Mouse (Mus musculus): ENCODE results near the gene Hba-a2. TPM values are rescaled to one million over a fixed set of nuclear protein-coding genes. Genes with fewer than 3 reads are reported as not detected.
"Not testable (repeated sequence)": the region's sequence is repeated elsewhere in the genome, so short reads cannot be mapped to it uniquely, and the experiment has no call there.

The Hba-a2 gene
- total RNA-seq, 2 experiments from 2014 or later: 253 to 450 TPM

DNA sequence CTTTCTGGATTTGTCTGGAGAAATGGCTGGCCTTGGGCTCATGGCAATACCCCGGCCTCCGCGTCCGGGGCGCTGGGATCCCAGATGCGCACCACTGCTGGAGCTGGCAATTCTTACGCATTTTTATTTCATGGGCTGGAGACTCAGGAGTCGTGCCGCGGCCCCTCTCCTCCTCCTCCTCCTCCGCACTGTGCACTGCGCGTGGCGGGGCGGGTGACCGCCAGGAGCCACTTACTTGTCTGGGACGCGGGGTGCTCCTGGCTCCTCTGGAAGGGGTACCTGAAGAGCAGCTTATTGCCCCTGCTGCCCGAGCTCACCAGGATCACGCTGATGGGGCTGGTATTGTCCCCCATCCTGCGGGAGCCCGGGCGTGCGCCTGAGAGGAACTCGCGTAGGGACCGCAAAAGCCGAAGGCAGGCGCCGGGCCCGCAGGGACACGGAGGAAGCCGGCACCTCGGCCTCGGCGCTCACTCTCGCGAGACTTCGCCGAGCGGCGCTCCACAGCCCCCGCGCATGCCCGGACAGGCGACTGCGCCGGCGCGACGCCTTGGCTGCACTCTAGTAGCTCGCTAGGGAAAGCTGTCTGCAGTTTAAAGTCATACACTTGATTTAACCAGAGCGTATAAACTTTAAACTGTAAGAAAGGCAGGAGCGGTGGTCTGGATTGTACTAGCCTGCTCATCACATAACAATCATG, 29.0 kb upstream of the Hba-a2 start, which contains the start of gene Nprl3:
Gene Nprl3, minus strand, starts transcription at position 520 of the 697 bp plus-strand sequence.
- TF ChIP-seq CTCF (conservative IDR thresholded peaks at IDR 0.05): peak; percentile 33
- peak within 1 kb of the TSS; percentile 98 for H3K27ac ChIP-seq
- peak within 1 kb of the TSS; percentile 71 for H3K4me3 ChIP-seq
- DNase-seq (ENCODE audit: low spot score in 2 of 2): peak; percentile 95 to 96

DNA sequence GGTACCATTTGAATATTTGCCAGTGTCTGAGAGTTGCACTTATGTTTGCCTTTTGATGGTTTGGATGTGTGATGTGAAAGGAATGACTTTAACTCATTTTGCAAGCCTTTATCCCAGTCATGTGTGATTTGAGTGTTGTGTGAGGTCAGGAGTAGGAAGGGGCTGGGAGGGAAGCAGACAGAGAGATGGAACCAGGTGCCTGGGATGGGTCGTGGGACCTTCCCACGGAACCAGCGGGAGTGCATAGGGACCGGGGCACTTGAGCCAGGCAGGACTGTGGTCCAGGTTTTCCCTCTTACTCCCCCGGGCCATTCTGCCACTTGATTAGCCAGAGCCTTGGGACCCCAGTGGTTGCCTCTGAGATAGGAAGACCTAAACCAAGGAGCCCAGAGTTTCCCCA, 28.3 kb upstream of the Hba-a2 start:
- TF ChIP-seq CTCF (conservative IDR thresholded peaks at IDR 0.05): no peak
- Histone ChIP-seq H3K4me3 (peak overlapping the region; percentile 71), H3K27ac (peak overlapping the region; percentile 98)
- no peak for DNase-seq (ENCODE audit: low spot score in 2 of 2)

DNA sequence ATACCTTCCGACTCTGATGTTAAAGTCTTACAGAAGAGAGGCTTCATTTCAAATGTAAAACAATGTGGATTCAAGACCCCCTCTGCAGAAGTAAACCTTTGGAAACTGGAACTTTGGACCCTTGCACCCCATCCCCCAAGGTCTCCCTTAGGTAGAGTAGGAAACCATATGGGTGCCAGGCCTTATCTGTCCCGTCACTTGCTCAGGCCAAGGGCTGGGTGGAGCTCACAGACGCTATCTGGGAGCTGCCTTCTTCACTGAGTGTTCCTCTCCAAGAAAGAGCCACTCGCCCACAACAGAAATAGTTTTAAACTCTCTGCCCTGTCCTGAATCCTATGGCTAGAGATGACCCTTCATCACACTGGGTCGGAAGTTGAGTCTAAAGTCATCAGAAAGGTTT, 27.3 kb upstream of the Hba-a2 start:
- Histone ChIP-seq H3K4me3 (no peak overlapping the region), H3K27ac (no peak overlapping the region)
- no peak for DNase-seq (ENCODE audit: low spot score in 2 of 2)
- TF ChIP-seq CTCF (conservative IDR thresholded peaks at IDR 0.05): no peak

DNA sequence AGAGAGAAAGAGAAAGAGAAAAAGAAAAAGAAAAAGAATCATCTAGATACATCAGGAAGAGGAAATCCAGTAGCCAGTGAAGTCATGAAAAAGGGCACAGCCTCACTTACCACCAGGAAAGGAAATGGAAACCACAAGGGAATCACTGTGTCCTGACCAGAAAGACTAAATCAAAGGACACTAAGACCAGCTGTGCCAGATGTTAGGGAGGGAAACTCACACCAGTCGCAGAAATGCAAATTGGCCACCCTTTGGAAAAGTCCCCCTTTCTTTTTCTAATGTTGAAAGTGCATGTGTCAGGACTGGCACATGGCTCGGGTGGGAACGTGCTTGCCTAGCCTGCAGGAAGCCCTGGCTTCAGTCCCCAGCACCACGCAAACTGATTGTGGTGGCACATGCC, 25.1 kb upstream of the Hba-a2 start:
- no peak for DNase-seq (ENCODE audit: low spot score in 2 of 2)
- TF ChIP-seq CTCF (conservative IDR thresholded peaks at IDR 0.05): no peak
- H3K27ac ChIP-seq: no peak overlapping the region
- no peak overlapping the region for H3K4me3 ChIP-seq

DNA sequence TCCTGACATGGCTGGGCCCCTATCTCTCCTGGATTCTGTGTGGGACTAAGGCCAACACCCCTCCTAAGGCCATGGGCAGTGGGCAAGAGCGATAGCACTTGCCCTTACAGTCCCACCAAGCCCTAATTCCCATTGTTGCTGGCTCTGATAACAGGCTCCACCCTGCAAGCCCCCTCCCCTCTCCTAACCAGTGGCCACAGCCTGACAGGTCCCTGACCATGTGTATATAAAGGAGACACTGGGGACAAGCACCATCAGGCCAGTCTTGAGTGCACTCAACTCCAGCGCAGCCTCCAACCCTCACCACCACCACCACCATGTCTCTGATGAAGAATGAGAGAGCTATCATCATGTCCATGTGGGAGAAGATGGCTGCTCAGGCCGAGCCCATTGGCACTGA, 19.9 kb upstream of the Hba-a2 start, which contains the start of gene Hba-x:
Gene Hba-x, plus strand, starts transcription at position 54 of the 400 bp plus-strand sequence.
- H3K4me3 ChIP-seq: no peak within 1 kb of the TSS
- no peak for TF ChIP-seq CTCF (conservative IDR thresholded peaks at IDR 0.05)
- no peak within 1 kb of the TSS for H3K27ac ChIP-seq
- DNase-seq (ENCODE audit: low spot score in 2 of 2): no peak

DNA sequence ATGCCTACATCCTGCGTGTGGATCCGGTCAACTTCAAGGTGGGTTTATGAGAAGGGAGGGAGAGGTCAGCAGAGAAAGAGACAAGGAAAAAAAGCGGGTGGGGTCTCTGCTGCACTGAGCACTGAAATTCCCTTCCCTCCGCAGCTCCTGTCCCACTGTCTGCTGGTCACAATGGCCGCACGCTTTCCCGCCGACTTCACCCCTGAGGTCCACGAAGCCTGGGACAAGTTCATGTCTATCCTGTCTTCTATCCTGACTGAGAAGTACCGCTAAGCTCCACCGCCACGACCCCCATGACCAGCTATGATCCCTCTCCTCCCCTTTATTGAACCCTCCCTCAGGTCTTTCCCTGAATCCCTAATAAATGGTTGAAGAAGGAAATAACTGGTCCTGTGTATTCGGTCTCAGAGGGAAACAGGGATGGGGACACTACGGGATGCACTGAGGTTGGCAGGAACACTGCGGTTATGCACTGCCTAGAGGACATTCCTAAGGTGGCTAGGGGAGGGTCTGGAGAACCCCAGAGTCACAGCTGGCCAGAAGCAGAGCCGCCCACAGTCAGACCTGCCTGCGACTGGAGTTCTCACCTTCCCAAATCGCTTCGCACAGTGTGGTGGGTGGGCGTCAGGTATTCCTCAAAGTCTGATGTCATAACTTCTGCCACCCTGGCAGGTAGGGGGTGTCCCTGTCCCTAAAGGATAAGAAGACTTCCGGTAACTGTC, 18.4 kb upstream of the Hba-a2 start:
- no peak for TF ChIP-seq CTCF (conservative IDR thresholded peaks at IDR 0.05)
- Histone ChIP-seq H3K27ac (no peak overlapping the region), H3K4me3 (no peak overlapping the region)
- DNase-seq (ENCODE audit: low spot score in 2 of 2): no peak

DNA sequence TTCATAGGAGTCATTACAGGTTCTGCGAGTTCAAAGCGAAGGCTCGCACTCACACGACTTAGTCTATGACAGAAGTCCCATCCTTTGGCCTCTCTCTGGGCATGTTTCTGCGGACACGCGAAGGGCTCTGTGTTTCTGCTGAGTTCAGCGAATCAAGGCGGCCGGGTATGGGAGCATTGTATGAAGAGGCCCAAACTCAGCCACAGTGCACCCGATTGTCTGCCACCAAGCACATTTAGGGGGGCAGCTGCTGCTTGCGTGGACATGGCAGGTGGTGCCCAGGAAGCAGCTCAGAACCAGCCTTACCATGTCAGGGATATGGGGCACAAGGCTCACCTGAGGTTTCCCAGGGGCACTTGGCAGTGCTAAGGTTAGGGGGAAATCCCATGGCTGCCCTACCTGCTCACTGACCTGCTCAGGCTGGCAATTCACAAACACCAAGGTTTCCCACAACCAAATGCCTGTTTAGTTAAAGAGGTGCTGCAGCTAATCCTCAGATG, 17.8 kb upstream of the Hba-a2 start:
- H3K27ac ChIP-seq: no peak overlapping the region
- no peak for TF ChIP-seq CTCF (conservative IDR thresholded peaks at IDR 0.05)
- DNase-seq (ENCODE audit: low spot score in 2 of 2): no peak
- H3K4me3 ChIP-seq: no peak overlapping the region

DNA sequence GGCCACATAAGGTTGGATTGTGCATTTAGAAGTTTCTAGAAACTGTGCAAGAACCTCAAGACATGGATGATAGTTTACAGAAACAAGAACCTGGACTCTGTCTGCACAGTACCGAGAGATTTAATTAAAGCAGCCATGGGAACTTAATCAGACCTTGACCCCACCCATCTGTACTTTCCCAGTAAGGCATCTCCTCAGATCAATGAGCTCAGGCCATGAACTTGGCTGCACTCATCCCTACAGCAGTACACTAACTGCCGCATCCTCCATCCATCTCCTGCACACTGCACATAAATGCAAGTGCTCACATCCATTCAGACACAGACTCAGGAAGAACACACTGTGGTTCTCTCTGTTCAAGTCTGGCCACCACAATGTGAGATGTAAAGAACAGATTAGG, 15.6 kb upstream of the Hba-a2 start:
- TF ChIP-seq CTCF (conservative IDR thresholded peaks at IDR 0.05): no peak
- Histone ChIP-seq H3K27ac (no peak overlapping the region), H3K4me3 (no peak overlapping the region)
- DNase-seq (ENCODE audit: low spot score in 2 of 2): no peak

DNA sequence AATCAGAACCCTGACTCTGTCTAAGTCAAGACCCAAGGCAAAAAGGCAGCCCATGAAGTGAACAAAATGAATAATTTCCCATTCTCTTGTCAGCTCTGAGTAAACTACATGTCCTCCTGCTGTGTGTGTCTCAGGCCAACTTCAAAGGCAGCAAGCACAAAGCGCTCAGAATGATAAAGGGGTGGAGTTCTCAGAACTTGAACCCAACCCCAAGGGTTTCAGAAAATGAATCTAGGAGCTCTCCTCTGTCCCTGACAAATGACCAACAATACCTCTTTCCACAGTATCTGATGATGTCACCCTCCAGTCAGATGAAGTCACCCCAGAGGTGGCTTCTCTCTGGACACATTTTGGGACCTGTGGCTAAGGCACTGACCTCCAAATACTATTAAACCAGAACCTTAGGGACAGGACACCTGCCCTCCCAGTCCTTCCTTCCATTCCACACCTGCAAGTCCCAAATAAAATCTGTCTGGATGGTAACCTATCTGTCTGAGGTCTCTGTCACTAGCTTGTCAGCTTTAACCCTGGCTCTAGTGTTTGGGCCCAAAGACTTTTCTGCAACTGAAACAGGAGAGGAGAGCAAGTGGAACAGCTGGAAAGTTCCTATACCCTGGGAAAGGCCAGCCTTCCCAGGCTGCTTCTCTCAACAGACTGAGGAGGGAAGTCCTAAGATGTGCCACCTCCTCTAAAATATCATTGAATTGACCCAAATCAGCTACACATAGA, 14.7 kb upstream of the Hba-a2 start:
- TF ChIP-seq CTCF (conservative IDR thresholded peaks at IDR 0.05): no peak
- DNase-seq (ENCODE audit: low spot score in 2 of 2): no peak
- H3K4me3 ChIP-seq: no peak overlapping the region

DNA sequence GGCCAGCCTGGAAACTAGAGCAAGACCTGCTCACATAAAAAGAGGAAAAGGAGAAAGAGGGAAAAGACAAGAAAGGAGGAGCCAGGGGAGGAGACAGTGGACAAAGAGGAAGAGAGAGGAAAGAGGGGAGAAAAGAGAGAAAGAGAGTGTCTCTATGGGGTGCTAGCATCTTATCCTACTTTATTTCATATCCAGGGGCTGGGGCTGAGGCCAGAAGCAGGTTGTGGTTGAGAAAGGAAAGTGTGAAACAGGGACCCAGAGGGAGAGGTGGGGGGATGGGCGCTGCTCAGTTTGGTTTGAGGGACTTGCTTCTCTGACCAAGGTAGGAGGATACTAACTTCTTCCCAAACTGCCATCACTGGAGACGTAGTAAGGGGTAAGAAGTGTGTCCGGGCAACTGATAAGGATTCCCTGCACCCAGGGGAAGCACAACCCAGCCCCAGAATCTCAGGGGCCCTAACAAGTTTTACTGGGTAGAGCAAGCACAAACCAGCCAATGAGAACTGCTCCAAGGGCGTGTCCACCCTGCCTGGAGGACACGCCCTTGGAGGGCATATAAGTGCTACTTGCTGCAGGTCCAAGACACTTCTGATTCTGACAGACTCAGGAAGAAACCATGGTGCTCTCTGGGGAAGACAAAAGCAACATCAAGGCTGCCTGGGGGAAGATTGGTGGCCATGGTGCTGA, 13.1 kb upstream of the Hba-a2 start, which contains the start of gene Hba-a1:
Gene Hba-a1, plus strand, starts transcription at position 421 of the 687 bp plus-strand sequence.
- not testable (repeated sequence) for H3K27ac ChIP-seq; DNase-seq (ENCODE audit: low spot score in 2 of 2); H3K4me3 ChIP-seq

More for the DNA sequence above, 14.7 kb upstream of the Hba-a2 start:
- H3K27ac ChIP-seq: no peak overlapping the region

DNA sequence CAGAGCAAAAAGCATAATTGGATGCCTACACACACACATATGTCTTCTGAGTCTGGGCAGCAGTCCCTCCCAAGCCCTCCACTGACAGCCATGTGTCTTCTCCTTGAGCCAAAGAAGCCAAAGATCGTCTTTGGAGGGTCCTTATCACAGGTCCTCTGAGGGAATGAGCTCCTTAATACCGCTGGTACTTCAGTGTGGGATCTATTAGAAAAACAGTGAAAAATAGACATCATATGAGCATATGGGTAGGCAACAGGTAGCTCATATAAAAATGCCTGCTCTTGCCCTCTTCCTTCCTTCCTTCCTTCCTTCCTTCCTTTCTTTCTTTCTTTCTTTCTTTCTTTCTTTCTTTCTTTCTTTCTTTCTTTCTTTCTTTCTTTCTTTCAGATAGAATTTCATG, 11.7 kb upstream of the Hba-a2 start:
- not testable (repeated sequence) for DNase-seq (ENCODE audit: low spot score in 2 of 2); H3K27ac ChIP-seq; H3K4me3 ChIP-seq

DNA sequence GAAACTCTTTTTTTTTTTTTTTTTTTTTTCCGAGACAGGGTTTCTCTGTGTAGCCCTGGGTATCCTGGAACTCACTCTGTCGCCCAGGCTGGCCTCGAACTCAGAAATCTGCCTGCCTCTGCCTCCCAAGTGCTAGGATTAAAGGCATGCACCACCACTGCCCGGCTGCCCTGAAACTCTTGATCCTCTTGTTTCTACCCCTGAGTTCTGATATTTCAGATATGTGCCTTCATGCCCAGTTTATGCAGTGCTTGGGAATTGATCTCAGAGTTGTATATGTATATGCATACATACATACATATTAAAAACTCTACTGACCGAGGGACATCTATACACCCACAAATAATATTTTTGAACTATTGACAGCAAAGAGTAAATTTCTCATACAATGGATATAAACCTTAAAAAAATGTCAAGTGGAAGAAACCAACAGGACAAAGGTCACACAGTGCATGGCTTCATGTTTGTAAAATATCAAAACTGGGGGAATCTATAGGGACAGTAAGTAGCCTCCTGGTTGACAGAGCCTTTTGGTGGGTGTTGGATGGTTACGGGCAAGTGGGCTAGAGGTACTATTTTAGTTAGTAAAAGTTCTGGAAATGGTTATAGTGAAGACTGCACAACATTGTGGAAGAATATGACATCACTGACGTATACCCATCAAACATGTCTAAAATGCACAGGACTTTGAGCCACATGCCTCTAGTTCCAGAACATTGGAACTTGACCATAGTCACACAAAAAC, 11.1 kb upstream of the Hba-a2 start:
- no peak overlapping the region for H3K4me3 ChIP-seq
- no peak for TF ChIP-seq CTCF (conservative IDR thresholded peaks at IDR 0.05)

More for the DNA sequence above, 11.1 kb upstream of the Hba-a2 start:
- H3K27ac ChIP-seq: no peak overlapping the region
- DNase-seq (ENCODE audit: low spot score in 2 of 2): no peak
